Mouse (Mus musculus) MEL (cell line): ENCODE data around the gene Hmgcr. TPM values are rescaled to one million over a fixed set of nuclear protein-coding genes. Genes with fewer than 3 reads are reported as not detected.
"Not testable (repeated sequence)": the region's sequence is repeated elsewhere in the genome, so short reads cannot be mapped to it uniquely, and the experiment has no call there.

ENCODE experiments used
- DNase-seq: peaks from one replicate; pipeline ENCODE4 v3.0.0; 2011; ENCODE audit warnings: low read depth, low spot score
- H3K27ac ChIP-seq: 2 replicates; pipeline ENCODE4 v1.5.1; 2012; ENCODE audit warnings: low read depth, mild to moderate bottlenecking, control low read depth, low read length, moderate library complexity; ENCODE audit not compliant: control insufficient read depth
- H3K27me3 ChIP-seq, 2 experiments: fragments of 150-350 bp in 1 of 2; sonication (generic) in 1 of 2; 2 replicates each; pipeline ENCODE4 v1.6.1; 2012; ENCODE audit warnings: low read length in 2 of 2, mild to moderate bottlenecking in 2 of 2, improper control_type of control experiment in 1 of 2, moderate library complexity in 1 of 2; ENCODE audit not compliant: insufficient read depth in 2 of 2, control insufficient read depth in 1 of 2
- H3K36me3 ChIP-seq, 2 experiments: 2 replicates each; pipeline ENCODE4 v1.6.1; 2012 to 2014; ENCODE audit warnings: low read length in 2 of 2, improper control_type of control experiment in 1 of 2, inconsistent platforms in 1 of 2, mild to moderate bottlenecking in 1 of 2; ENCODE audit not compliant: insufficient read depth in 2 of 2, control insufficient read depth in 1 of 2
- H3K4me1 ChIP-seq, 2 experiments: fragments of 150-350 bp in 1 of 2; sonication (generic) in 1 of 2; 2 replicates each; pipeline ENCODE4 v1.6.1; 2012; ENCODE audit warnings: low read length in 2 of 2, improper control_type of control experiment in 1 of 2, mild to moderate bottlenecking in 1 of 2; ENCODE audit not compliant: insufficient read depth in 2 of 2, control insufficient read depth in 1 of 2
- H3K4me3 ChIP-seq, 2 experiments: fragments of 150-350 bp in 1 of 2; sonication (generic) in 1 of 2; 2 replicates each; pipeline ENCODE4 v1.5.1; 2012; ENCODE audit warnings: low read depth in 2 of 2, low read length in 2 of 2, mild to moderate bottlenecking in 2 of 2, moderate library complexity in 2 of 2, control low read depth in 1 of 2, improper control_type of control experiment in 1 of 2; ENCODE audit not compliant: control insufficient read depth in 1 of 2, insufficient read depth in 1 of 2
- H3K79me2 ChIP-seq: 2 replicates; pipeline ENCODE4 v1.6.1; 2012; ENCODE audit warnings: mild to moderate bottlenecking, low read length, moderate library complexity; ENCODE audit not compliant: control insufficient read depth, poor library complexity, insufficient read depth
- H3K9ac ChIP-seq: 2 replicates; pipeline ENCODE4 v1.6.1; 2012; ENCODE audit warnings: low read depth, mild to moderate bottlenecking, control low read depth, low read length, moderate library complexity; ENCODE audit not compliant: control insufficient read depth, poor library complexity, severe bottlenecking
- H3K9me3 ChIP-seq: fragments of 150-350 bp; sonication (generic); replicated peaks from 2 replicates; pipeline ENCODE4 v1.6.1; 2012; ENCODE audit warnings: mild to moderate bottlenecking, low read length, improper control_type of control experiment, moderate library complexity; ENCODE audit not compliant: insufficient read depth
- BHLHE40 ChIP-seq: IDR thresholded peaks from 2 replicates; pipeline ENCODE4 v1.6.1; 2012; ENCODE audit warnings: low read depth, mild to moderate bottlenecking, inconsistent platforms, low read length, improper control_type of control experiment, borderline replicate concordance
- CHD1 ChIP-seq: IDR thresholded peaks from 2 replicates; pipeline ENCODE4 v1.6.1; 2012; ENCODE audit warnings: low read depth, mild to moderate bottlenecking, inconsistent platforms, low read length, improper control_type of control experiment
- CHD2 ChIP-seq: IDR thresholded peaks from 2 replicates; pipeline ENCODE4 v1.6.1; 2011; ENCODE audit warnings: low read length, improper control_type of control experiment
- GABPA ChIP-seq: IDR thresholded peaks from 2 replicates; pipeline ENCODE4 v1.6.1; 2012; ENCODE audit warnings: low read depth, mild to moderate bottlenecking, inconsistent platforms, low read length, improper control_type of control experiment, moderate library complexity
- KAT2A ChIP-seq: conservative IDR thresholded peaks from 2 replicates; pipeline ENCODE4 v1.6.1; 2012; ENCODE audit warnings: low read depth, low read length, improper control_type of control experiment, inconsistent platforms
- MAFK ChIP-seq: IDR thresholded peaks from 2 replicates; pipeline ENCODE4 v1.6.1; 2011; ENCODE audit warnings: low read depth, mild to moderate bottlenecking, low read length, improper control_type of control experiment, borderline replicate concordance
- MAX ChIP-seq: IDR thresholded peaks from 2 replicates; pipeline ENCODE4 v1.6.1; 2011; ENCODE audit warnings: low read length, improper control_type of control experiment
- MAZ ChIP-seq: IDR thresholded peaks from 2 replicates; pipeline ENCODE4 v1.6.1; 2012; ENCODE audit warnings: low read depth, mild to moderate bottlenecking, inconsistent platforms, low read length, improper control_type of control experiment
- MEF2A ChIP-seq: IDR thresholded peaks from 2 replicates; pipeline ENCODE4 v1.6.1; 2014; ENCODE audit warnings: low read depth, mild to moderate bottlenecking, inconsistent platforms, low read length, improper control_type of control experiment; ENCODE audit not compliant: poor library complexity, insufficient replicate concordance, severe bottlenecking; ENCODE audit errors: extremely low read depth
- MXI1 ChIP-seq: IDR thresholded peaks from 2 replicates; pipeline ENCODE4 v1.6.1; 2011; ENCODE audit warnings: mild to moderate bottlenecking, low read depth, low read length, improper control_type of control experiment
- NRF1 ChIP-seq: IDR thresholded peaks from 2 replicates; pipeline ENCODE4 v1.6.1; 2014; ENCODE audit warnings: low read depth, mild to moderate bottlenecking, inconsistent platforms, low read length, improper control_type of control experiment, moderate library complexity; ENCODE audit not compliant: poor library complexity, insufficient read depth, severe bottlenecking
- POLR2AphosphoS2 ChIP-seq: IDR thresholded peaks from 2 replicates; pipeline ENCODE4 v1.6.1; 2011; ENCODE audit warnings: low read length, improper control_type of control experiment
- SIN3A ChIP-seq: IDR thresholded peaks from 2 replicates; pipeline ENCODE4 v1.6.1; 2012; ENCODE audit warnings: low read length, improper control_type of control experiment, inconsistent platforms
- SMC3 ChIP-seq: IDR thresholded peaks from 2 replicates; pipeline ENCODE4 v1.6.1; 2011; ENCODE audit warnings: low read depth, low read length, improper control_type of control experiment
- TBP ChIP-seq: IDR thresholded peaks from 2 replicates; pipeline ENCODE4 v1.8.0; 2011; ENCODE audit warnings: low read depth, low read length, improper control_type of control experiment
- TCF12 ChIP-seq: IDR thresholded peaks from 2 replicates; pipeline ENCODE4 v1.6.1; 2014; ENCODE audit warnings: low read depth, mild to moderate bottlenecking, inconsistent platforms, low read length, improper control_type of control experiment, moderate library complexity
- UBTF ChIP-seq: IDR thresholded peaks from 2 replicates; pipeline ENCODE4 v1.6.1; 2012; ENCODE audit warnings: low read depth, mild to moderate bottlenecking, inconsistent platforms, low read length, improper control_type of control experiment, moderate library complexity, borderline replicate concordance; ENCODE audit not compliant: insufficient read depth
- polyA plus RNA-seq, 2 experiments: library from polyadenylated mRNA; stranded (reverse) in 1 of 2; unstranded in 1 of 2; fragments of >175 nt in 1 of 2; fragments of >200 nt in 1 of 2; gene quantifications; 2 replicates each; pipeline versions ENCODE4 v1.2.1 to v1.2.4; 2012; ENCODE audit warnings: low replicate concordance in 2 of 2, low read depth in 1 of 2; ENCODE audit not compliant: insufficient read length in 2 of 2, insufficient read depth in 1 of 2, missing spikeins in 1 of 2
- total RNA-seq: library from RNA; depleted of rRNA; stranded (reverse); fragments of 300-350 nt; gene quantifications from 2 replicates; pipeline ENCODE4 v1.2.3, GENCODE M21; 2012

The Hmgcr gene
- total and polyA plus RNA-seq, 3 experiments, result 52.5 to 69.8 TPM; not detected in 1

DNA sequence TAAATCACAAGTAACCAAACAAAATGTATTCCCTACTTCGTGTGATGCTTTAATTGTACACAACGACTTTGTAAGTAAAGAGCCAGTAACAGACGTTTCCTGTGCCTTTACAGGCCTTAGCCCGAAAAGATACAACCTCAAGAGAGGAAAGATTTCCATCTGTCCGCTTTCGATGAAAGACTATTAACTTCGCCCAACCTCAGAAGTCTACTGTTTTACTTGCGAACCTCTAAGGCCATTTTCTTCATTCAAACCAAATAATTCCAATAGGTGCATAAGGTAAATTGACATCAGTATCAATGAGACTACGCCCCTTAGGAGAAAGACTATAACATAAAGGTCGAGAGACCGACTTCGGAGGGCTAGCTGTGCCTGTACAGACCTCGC lies 724 bp downstream of the Hmgcr start:
- Histone ChIP-seq H3K27ac (peak overlapping the region; percentile 17), H3K9ac (peak overlapping the region; percentile 69), H3K79me2 (peaks cover 31% of the 10 kb centered on the region), H3K4me1 (peaks cover 5 to 9% of the 10 kb centered on the region in 2 experiments), H3K4me3 (peak overlapping the region; percentile 63 to 87), H3K9me3 (no peaks in the 10 kb centered on the region), H3K36me3 (peaks cover 14 to 24% of the 10 kb centered on the region in 2 experiments), H3K27me3 (no peaks in the 10 kb centered on the region)
- TF ChIP-seq NRF1 (no peak), CHD1 (peak; percentile 94), TCF12 (0 out of 2 replicates have a peak, but pooled peaks have one; percentile 24), MXI1 (peak; percentile 41; the same call in 1 of the 2 replicates), MEF2A (no peak), SIN3A (0 out of 2 replicates have a peak, but pooled peaks have one; percentile 10)
- DNase-seq, result peak; percentile 54

DNA sequence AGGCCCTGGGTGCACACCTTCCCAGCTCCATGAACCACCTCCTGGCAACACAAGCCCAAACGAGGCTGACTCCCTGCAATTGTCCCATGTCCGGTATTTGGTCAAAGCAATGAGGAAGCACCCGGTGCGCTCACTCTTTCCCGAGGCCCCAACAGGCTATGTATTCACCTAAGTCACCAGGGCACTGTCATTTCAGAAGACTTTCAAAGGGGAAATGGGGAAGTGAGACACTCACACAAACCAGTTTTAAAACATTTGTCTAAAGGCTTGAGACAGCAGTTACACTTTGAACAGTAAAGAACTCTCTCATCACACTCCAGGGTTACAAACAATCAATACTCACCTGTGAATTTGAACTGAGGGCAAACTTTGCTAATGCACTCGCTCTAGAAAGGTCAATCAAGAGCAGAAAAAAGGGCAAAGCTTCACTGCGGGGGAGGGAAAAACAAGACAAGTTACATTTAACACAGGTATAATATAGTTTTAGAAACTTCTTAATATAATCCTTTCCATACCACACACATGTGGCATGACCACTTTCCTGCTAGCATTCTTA lies 6.2 kb downstream of the Hmgcr start:
- TF ChIP-seq BHLHE40 (no peak), MAZ (no peak), UBTF (no peak), MEF2A (no peak), SMC3 (no peak), POLR2AphosphoS2 (no peak), TBP (no peak), GABPA (no peak), KAT2A (no peak), CHD2 (no peak), MAFK (no peak), MAX (no peak)
- TF ChIP-seq, all 39 proteins: peak for 0
- Histone ChIP-seq H3K4me1 (peaks cover 4 to 9% of the 10 kb centered on the region in 2 experiments), H3K36me3 (peaks cover 19 to 36% of the 10 kb centered on the region in 2 experiments), H3K9me3 (no peaks in the 10 kb centered on the region), H3K27ac (no peak overlapping the region), H3K27me3 (no peaks in the 10 kb centered on the region), H3K9ac (no peak overlapping the region), H3K4me3 (no peak overlapping the region), H3K79me2 (peaks cover 20% of the 10 kb centered on the region)
- DNase-seq, result no peak

DNA sequence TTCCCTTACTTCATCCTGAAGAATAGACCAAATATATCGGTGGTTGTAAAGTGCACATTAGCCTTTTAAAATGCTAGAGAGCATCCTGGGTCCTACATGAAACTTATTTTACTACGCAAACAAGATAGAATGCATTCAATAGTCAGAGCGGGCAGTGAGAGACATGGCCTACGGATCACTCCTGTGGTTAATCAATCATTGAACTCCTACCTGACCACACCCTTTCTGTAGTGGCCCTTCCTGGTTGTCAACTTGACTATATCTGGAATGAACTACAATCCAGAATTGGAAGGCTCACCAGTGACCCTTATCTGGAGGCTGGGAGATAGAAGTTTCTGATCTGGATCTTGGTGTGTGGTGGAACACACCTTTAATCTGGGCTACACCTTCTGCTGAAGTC lies 7.6 kb downstream of the Hmgcr start:
- H3K27ac ChIP-seq, DNase-seq, H3K79me2 ChIP-seq, H3K9ac ChIP-seq, H3K4me3 ChIP-seq, H3K27me3 ChIP-seq, H3K4me1 ChIP-seq, H3K9me3 ChIP-seq: not testable (repeated sequence)
- peaks cover 5 to 38% of the 10 kb centered on the region in 2 experiments for H3K36me3 ChIP-seq
